Mouse (Mus musculus) liver (tissue): Measurements from ENCODE around the gene Gamt.
"Not testable (repeated sequence)": the region's sequence is repeated elsewhere in the genome, so short reads cannot be mapped to it uniquely, and the experiment has no call there.

ENCODE experiments used
- DNase-seq: peaks from one replicate; pipeline ENCODE4 v3.0.0-alpha.2; 2020; ENCODE audit warnings: mixed read lengths

Gene Gamt

GRCm38 (mm10) chr10:80257936-80258335 is 2.9 kb downstream of the Gamt start:
- no peak for DNase-seq

GRCm38 (mm10) chr10:80255881-80256535 is 4.8 kb downstream of the Gamt start:
- DNase-seq = no peak

GRCm38 (mm10) chr10:80254331-80255297 is 6.2 kb downstream of the Gamt start:
- DNase-seq = no peak

GRCm38 (mm10) chr10:80253551-80253950 is 7.3 kb downstream of the Gamt start:
- DNase-seq = no peak

- no peak for DNase-seq
Observed at GRCm38 (mm10) chr10:80252493-80253274, 8.1 kb downstream of the Gamt start.

GRCm38 (mm10) chr10:80252011-80252410 is 8.8 kb downstream of the Gamt start:
- DNase-seq = no peak

- DNase-seq = no peak
Observed at GRCm38 (mm10) chr10:80250573-80250972, 10.2 kb downstream of the Gamt start.

GRCm38 (mm10) chr10:80250059-80250458 is 10.8 kb downstream of the Gamt start:
- no peak for DNase-seq

GRCm38 (mm10) chr10:80248971-80249640 is 11.7 kb downstream of the Gamt start, which contains the start of gene Ndufs7:
Gene Ndufs7 (plus strand): TSS chr10:80249121.
- peak; percentile 93 for DNase-seq

GRCm38 (mm10) chr10:80248437-80248836 is 12.4 kb downstream of the Gamt start:
- not testable (repeated sequence) for DNase-seq

GRCm38 (mm10) chr10:80247849-80248248 is 13.0 kb downstream of the Gamt start:
- peak; percentile 25 for DNase-seq

- peak; percentile 86 for DNase-seq
Observed at GRCm38 (mm10) chr10:80245600-80245999, 15.2 kb downstream of the Gamt start.

- DNase-seq = peak; percentile 58
Observed at GRCm38 (mm10) chr10:80244791-80245399, 15.9 kb downstream of the Gamt start.

GRCm38 (mm10) chr10:80242607-80243006 is 18.2 kb downstream of the Gamt start:
- no peak for DNase-seq

GRCm38 (mm10) chr10:80242088-80242487 is 18.7 kb downstream of the Gamt start:
- no peak for DNase-seq

- no peak for DNase-seq
Observed at GRCm38 (mm10) chr10:80239791-80240190, 21.0 kb downstream of the Gamt start.

GRCm38 (mm10) chr10:80238306-80238705 is 22.5 kb downstream of the Gamt start:
- DNase-seq = no peak

- DNase-seq = no peak
Observed at GRCm38 (mm10) chr10:80237020-80237419, 23.8 kb downstream of the Gamt start.

- no peak for DNase-seq
Observed at GRCm38 (mm10) chr10:80236145-80236825, 24.5 kb downstream of the Gamt start.

- no peak for DNase-seq
Observed at GRCm38 (mm10) chr10:80227877-80228775, 32.7 kb downstream of the Gamt start.
